Mouse (Mus musculus) CD4-positive naive resting alpha-beta T cell, adult 76 days (primary cell): Measurements from ENCODE around the gene 1600014C23Rik. TPM values are rescaled to one million over a fixed set of nuclear protein-coding genes. Genes with fewer than 3 reads are reported as not detected.

ENCODE experiments used
- total RNA-seq: library from RNA; stranded (reverse); gene quantifications from one replicate; pipeline ENCODE4 v1.2.4, GENCODE M21; 2023

1600014C23Rik gene
- total RNA-seq = not detected

DNA sequence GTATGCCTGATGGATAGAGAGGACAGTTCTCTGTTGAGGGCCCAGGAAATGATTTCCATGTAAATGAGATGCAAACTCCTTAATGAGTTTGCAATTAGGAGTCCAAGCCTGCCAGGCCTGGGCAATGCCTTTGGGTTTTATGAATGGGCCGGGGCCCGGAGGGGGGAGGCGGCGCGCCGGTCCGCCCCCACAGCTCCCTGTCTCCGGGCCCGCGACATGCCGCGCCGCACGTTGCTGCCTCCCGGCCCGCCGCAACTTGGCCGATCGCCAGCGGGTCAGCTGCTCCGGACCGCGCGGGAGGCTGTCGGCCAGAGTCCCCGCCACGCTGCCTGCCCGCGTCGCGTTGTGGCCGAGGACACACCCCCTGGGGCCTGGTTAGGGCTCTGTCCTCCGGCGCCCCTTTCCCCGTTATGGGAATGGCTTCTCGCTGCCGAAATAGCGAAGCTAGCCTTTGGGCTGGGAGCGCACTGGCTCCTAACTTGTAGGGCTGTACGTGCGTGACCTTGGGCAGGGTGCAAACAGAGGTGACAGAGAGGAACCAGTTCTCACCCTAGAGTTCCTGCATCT, at the start of gene 1600014C23Rik:
Gene 1600014C23Rik, minus strand, starts transcription at position 110 of the 567 bp plus-strand sequence.

GRCm38 (mm10) chr17:45686716-45687115, 46.9 kb downstream of the 1600014C23Rik start, which contains the start of gene Tmem63b:
Tmem63b (minus strand) TSS chr17:45686905.

DNA sequence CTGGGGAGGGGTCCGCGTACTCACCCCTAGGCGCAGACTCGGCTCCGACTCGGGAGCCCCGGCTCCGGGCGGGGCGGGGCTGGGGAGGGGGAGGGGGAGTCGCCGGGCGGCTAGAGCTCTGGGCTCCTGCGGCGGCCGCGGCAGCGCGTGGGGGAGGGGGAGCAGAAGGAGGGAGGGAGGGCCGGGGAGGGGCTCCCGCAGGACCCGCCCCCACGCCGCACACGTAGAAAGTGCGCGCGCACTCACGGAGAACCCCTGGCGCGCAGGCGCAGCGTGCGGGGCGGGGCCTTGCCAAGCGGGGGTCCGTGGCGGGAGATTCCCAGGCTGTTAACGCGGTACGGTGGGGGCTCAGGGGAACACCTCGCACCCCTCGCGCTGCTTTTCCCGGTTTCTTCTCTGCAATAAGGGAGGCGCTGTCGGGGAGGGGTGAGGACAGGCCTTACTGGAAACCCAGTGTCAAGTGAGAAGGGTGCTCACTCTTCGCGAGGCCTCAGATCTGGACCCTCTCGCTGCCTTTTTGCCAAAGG, 47.5 kb downstream of the 1600014C23Rik start, which contains the start of gene Mrpl14:
Gene Mrpl14, plus strand, starts transcription at position 230 of the 527 bp plus-strand sequence.

Other genes with a start within 250 kb of the 1600014C23Rik start
- gene Aars2, start 227.0 kb downstream of the 1600014C23Rik start, total RNA-seq = 20.7 TPM
- gene Tcte1, start 210.4 kb downstream of the 1600014C23Rik start, total RNA-seq = not detected
- gene Tmem151b, start 184.2 kb downstream of the 1600014C23Rik start, total RNA-seq = not detected
- gene Nfkbie, start 178.1 kb downstream of the 1600014C23Rik start, total RNA-seq = 47.6 TPM
- 22.9 TPM for gene Slc35b2, start 170.0 kb downstream of the 1600014C23Rik start, total RNA-seq
- gene Hsp90ab1, start 160.6 kb downstream of the 1600014C23Rik start, total RNA-seq = 1,228 TPM
- 36.1 TPM for gene Slc29a1, start 134.2 kb downstream of the 1600014C23Rik start, total RNA-seq
- not detected for gene Mymx, start 131.7 kb downstream of the 1600014C23Rik start, total RNA-seq
- 2.8 TPM for gene Capn11, start 74.5 kb downstream of the 1600014C23Rik start, total RNA-seq
- 12.5 TPM for gene Mrpl14, start 47.5 kb downstream of the 1600014C23Rik start, total RNA-seq
- gene Tmem63b, start 46.9 kb downstream of the 1600014C23Rik start, total RNA-seq = 41.6 TPM